Mouse (Mus musculus): ENCODE measurements at regions not wholly inside any gene's neighbourhood (a gene's known extent, or its start where the extent isn't known, plus 50 kb on each side); places are given as distances from the start of the nearest gene placed in this dataset.
"Not testable (repeated sequence)": the region's sequence is repeated elsewhere in the genome, so short reads cannot be mapped to it uniquely, and the experiment has no call there.

DNA sequence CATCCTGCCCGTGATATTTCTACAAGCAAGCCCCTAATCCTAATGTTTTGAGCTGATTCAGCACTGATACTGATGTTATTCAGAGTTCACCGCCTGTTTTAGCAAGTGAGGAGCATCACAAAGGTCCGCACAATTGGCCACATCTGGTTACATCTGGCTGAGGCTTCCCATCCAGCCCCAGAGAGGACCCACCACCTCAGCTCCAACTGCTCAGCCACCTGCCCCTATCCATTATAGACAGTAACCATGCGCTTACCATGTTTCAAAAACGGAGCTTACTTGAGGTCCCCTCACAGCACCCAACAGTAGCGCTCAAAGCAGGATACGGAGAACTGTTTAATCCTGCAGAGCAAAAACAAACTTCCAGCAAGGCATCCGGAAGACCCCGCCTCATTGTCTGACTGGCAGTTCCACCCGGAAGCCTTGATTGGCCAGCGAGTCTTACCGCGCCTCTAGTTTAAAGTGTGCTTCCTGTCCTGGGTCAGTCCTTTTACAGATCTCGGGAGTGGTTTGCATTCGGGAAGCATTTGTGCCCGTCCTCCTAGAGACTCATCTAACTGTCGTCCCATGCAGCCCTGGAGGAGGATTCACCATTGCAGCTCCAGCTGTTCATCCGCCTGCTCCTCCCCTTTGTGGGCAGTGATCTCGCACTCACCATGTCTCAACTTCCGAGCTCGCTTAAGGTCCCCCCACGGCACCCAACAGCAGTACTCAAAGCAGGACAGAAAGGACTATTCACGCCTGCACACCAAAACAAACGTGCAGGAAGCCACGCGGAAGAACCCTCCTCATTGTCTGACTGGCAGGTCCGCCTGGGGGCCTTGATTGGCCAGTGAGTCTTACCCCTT lies 69.9 kb upstream of the Zfp825 start:
- peak; percentile 40 for DNase-seq (ENCODE audit: low spot score)

DNA sequence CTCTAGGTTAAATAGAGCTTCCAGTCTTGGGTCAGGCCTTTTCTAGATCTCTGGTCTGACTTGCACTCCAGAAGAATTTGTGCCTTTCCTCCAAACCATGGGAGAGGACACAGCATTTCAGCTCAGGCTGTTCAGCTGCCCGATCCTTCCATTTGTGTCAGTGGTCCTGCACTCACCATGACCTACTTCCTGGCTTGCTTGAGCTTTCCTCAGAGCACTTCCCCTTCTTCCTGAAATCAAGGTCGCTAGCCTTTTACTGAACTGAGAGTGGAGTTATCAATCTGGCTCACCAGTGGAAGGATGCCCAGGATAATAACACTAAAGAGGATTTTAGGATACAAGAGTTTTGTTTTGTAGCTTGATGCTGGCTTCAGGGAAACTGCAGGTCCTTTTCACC lies 70.5 kb upstream of the Zfp825 start:
- not testable (repeated sequence) for DNase-seq (ENCODE audit: low spot score)

DNA sequence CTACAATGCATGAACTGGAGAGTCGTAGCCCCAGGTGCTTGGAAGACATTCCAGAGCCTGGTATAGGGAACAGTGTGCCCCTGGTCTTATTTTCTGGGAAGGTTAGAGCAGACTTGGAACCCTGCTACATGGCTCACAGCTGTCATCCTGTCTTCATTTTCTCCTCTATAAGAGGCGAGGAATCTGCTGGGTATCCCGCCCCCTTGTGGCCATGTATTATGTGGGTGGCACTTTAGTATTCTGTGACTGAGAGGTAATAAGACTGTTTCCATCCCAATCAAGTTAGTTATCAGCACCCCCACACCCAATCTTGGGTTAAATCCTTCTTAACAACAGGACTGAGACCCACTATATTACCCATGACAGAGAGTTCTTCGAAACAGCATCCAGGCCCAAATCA lies 69.4 kb upstream of the Erap1 start:
- DNase-seq (ENCODE audit: low spot score), result not testable (repeated sequence)
